In genomic region chr14:46788505-46788901, GRCm38 (mm10) we compare ENCODE assay signal across 8 mouse cellular contexts. TPM values are rescaled to one million over a fixed set of nuclear protein-coding genes. Genes with fewer than 3 reads are reported as not detected.
DNase-seq lines count a peak whose midpoint lies in the region; ATAC-seq and TF ChIP-seq lines count a peak whose summit lies in the region.

No protein-coding gene starts in this region.

- H3K9me3 ChIP-seq in forebrain, embryonic 12.5 days, result no peaks in the 10 kb centered on the region
- no peaks in the 10 kb centered on the region for H3K9me3 ChIP-seq in limb, embryonic 13.5 days

- peak overlapping the region; percentile 99; the same call in 1 of the 2 replicates for H3K4me3 ChIP-seq in forebrain, embryonic 12.5 days (replicated peaks)
- H3K4me3 ChIP-seq in limb, embryonic 13.5 days, result peak overlapping the region; percentile 90
- H3K4me3 ChIP-seq in small intestine, adult 2 months (ENCODE audit: low read depth, low read length), result peak overlapping the region; percentile 98; the same call in 1 of the 2 replicates

- H3K36me3 ChIP-seq in forebrain, embryonic 12.5 days (replicated peaks), result 0 out of 2 replicates have a peak, but pooled peaks cover 13% of the 10 kb centered on the region
- H3K36me3 ChIP-seq in limb, embryonic 13.5 days, result peaks cover under 1% of the 10 kb centered on the region; the same call in 1 of the 2 replicates
- peaks cover 2% of the 10 kb centered on the region for H3K36me3 ChIP-seq in small intestine, adult 2 months (ENCODE audit: control insufficient read depth, insufficient read depth, low read length)

- WGBS in forebrain, embryonic 12.5 days, result 25% methylated on average over 8 of the region's 8 CpGs
- 30% methylated on average over 8 of the region's 8 CpGs for WGBS in limb, embryonic 13.5 days
- 7% methylated on average over 8 of the region's 8 CpGs for WGBS in small intestine, adult 2 months

- no peak for TF ChIP-seq CTCF in small intestine, adult 2 months (IDR thresholded peaks at IDR 0.05; ENCODE audit: extremely low read depth, insufficient read length, insufficient replicate concordance, low read depth, low read length)

- H3K9ac ChIP-seq in forebrain, embryonic 12.5 days, result no peak overlapping the region
- H3K9ac ChIP-seq in limb, embryonic 13.5 days, result 0 out of 2 replicates have a peak overlapping the region, but pooled peaks have one; percentile 95

- peak overlapping the region; percentile 70 for H3K4me2 ChIP-seq in forebrain, embryonic 12.5 days
- H3K4me2 ChIP-seq in limb, embryonic 13.5 days (replicated peaks), result peak overlapping the region; percentile 82

- H3K27ac ChIP-seq in forebrain, embryonic 12.5 days, result peak overlapping the region; percentile 54; the same call in 1 of the 2 replicates
- no peak overlapping the region for H3K27ac ChIP-seq in limb, embryonic 13.5 days
- peak overlapping the region; percentile 85 for H3K27ac ChIP-seq in small intestine, adult 2 months (ENCODE audit: insufficient read depth, low read depth, low read length)

- TF ChIP-seq POLR2A in small intestine, adult 2 months (IDR thresholded peaks at IDR 0.05; ENCODE audit: low read depth, low read length), result no peak

- peaks cover 16% of the 10 kb centered on the region for H3K4me1 ChIP-seq in forebrain, embryonic 12.5 days
- H3K4me1 ChIP-seq in limb, embryonic 13.5 days, result peaks cover 31% of the 10 kb centered on the region
- H3K4me1 ChIP-seq in small intestine, adult 2 months (ENCODE audit: control insufficient read depth, insufficient read depth, insufficient read length, low read length), result peaks cover 15% of the 10 kb centered on the region; the same call in 1 of the 2 replicates

- no peaks in the 10 kb centered on the region for H3K27me3 ChIP-seq in forebrain, embryonic 12.5 days
- H3K27me3 ChIP-seq in limb, embryonic 13.5 days, result no peaks in the 10 kb centered on the region
- no peaks in the 10 kb centered on the region for H3K27me3 ChIP-seq in small intestine, adult 2 months (ENCODE audit: control insufficient read depth, insufficient read depth, low read length)

- DNase-seq in frontal cortex, postnatal 36 days (ENCODE audit: low spot score in 2 of 2), result peak; percentile 10 to 12
- no peak for DNase-seq in frontal cortex, adult 2 months (ENCODE audit: extremely low spot score in 1 of 2, low spot score in 1 of 2)
- no peak for DNase-seq in embryo, embryonic 11 days
- DNase-seq in retina, embryonic 14.5 days (ENCODE audit: low spot score), result no peak

- ATAC-seq in CD4-positive, CD25-positive, alpha-beta regulatory T cell, adult 4 months, result peak; percentile 3
- no peak for ATAC-seq in forebrain, embryonic 12.5 days (ENCODE audit: low FRiP score)
- ATAC-seq in limb, embryonic 13.5 days (ENCODE audit: low FRiP score, low read depth), result no peak

RNA-seq across cellular contexts. Expression of gene Cnih1, which starts 0.3 kb away (rescaled TPM):
- polyA plus RNA-seq in frontal cortex, adult 2 months (2012; rRNA removed), result 105 and 117 TPM in 2 replicates
- 10 to 100 TPM; 63.4 to 68.6 TPM for polyA plus RNA-seq in CD4-positive, CD25-positive, alpha-beta regulatory T cell, adult 4 months (2017; shearing (Covaris generic))
- polyA plus RNA-seq in forebrain, embryonic 12.5 days (2016; fragmentation: Nextera tagmentation; extraction: Ambion mirVana), result 176 and 181 TPM in 2 replicates
- 200 and 201 TPM in 2 replicates for polyA plus RNA-seq in limb, embryonic 13.5 days (2015; fragmentation: Nextera tagmentation; extraction: Ambion mirVana)
- 47.5 and 50.6 TPM in 2 replicates for polyA plus RNA-seq in small intestine, adult 2 months (2012; rRNA removed)

RNA-seq across cellular contexts. Expression of gene Cdkn3, which starts 28.2 kb away (rescaled TPM):
- 0.70 and 0.97 TPM in 2 replicates for polyA plus RNA-seq in frontal cortex, adult 2 months (2012; rRNA removed)
- polyA plus RNA-seq in CD4-positive, CD25-positive, alpha-beta regulatory T cell, adult 4 months (2017; shearing (Covaris generic)), result 10 to 100 TPM in 1 of 2 experiments, 1 to 10 TPM in 1; 6.0 to 11.7 TPM
- polyA plus RNA-seq in forebrain, embryonic 12.5 days (2016; fragmentation: Nextera tagmentation; extraction: Ambion mirVana), result 37.0 and 45.9 TPM in 2 replicates
- polyA plus RNA-seq in limb, embryonic 13.5 days (2015; fragmentation: Nextera tagmentation; extraction: Ambion mirVana), result 43.6 and 48.5 TPM in 2 replicates
- 0.65 and 3.3 TPM in 2 replicates for polyA plus RNA-seq in small intestine, adult 2 months (2012; rRNA removed)

RNA-seq across cellular contexts. Expression of gene Gmfb, which starts 33.5 kb away (rescaled TPM):
- polyA plus RNA-seq in frontal cortex, adult 2 months (2012; rRNA removed), result 85.8 and 90.7 TPM in 2 replicates
- 10 to 100 TPM; 94.7 to 96.2 TPM for polyA plus RNA-seq in CD4-positive, CD25-positive, alpha-beta regulatory T cell, adult 4 months (2017; shearing (Covaris generic))
- polyA plus RNA-seq in forebrain, embryonic 12.5 days (2016; fragmentation: Nextera tagmentation; extraction: Ambion mirVana), result 107 and 110 TPM in 2 replicates
- 76.4 and 82.7 TPM in 2 replicates for polyA plus RNA-seq in limb, embryonic 13.5 days (2015; fragmentation: Nextera tagmentation; extraction: Ambion mirVana)
- 1.1 and 1.9 TPM in 2 replicates for polyA plus RNA-seq in small intestine, adult 2 months (2012; rRNA removed)

RNA-seq across cellular contexts. Expression of gene Cgrrf1, which starts 43.4 kb away (rescaled TPM):
- polyA plus RNA-seq in frontal cortex, adult 2 months (2012; rRNA removed), result 33.4 and 38.2 TPM in 2 replicates
- 10 to 100 TPM in 1 of 2 experiments, 1 to 10 TPM in 1; 7.4 to 10.1 TPM for polyA plus RNA-seq in CD4-positive, CD25-positive, alpha-beta regulatory T cell, adult 4 months (2017; shearing (Covaris generic))
- polyA plus RNA-seq in forebrain, embryonic 12.5 days (2016; fragmentation: Nextera tagmentation; extraction: Ambion mirVana), result 26.4 and 28.6 TPM in 2 replicates
- polyA plus RNA-seq in limb, embryonic 13.5 days (2015; fragmentation: Nextera tagmentation; extraction: Ambion mirVana), result 25.1 and 30.2 TPM in 2 replicates
- 6.4 and 10.3 TPM in 2 replicates for polyA plus RNA-seq in small intestine, adult 2 months (2012; rRNA removed)

Comparison
In these comparisons a context has a peak if more than half of its experiments do, and no peak if none do; other contexts are left out.
1. DNase-seq: peak in frontal cortex, postnatal 36 days (2 of 2); none in frontal cortex, adult 2 months (0 of 2), embryo, embryonic 11 days (single experiment) and retina, embryonic 14.5 days (single experiment).
2. RNA of gene Gmfb, which starts 33.5 kb away (polyA plus RNA-seq): 107 to 110 TPM in forebrain, embryonic 12.5 days, 94.7 to 96.2 TPM in CD4-positive, CD25-positive, alpha-beta regulatory T cell, adult 4 months, 85.8 to 90.7 TPM in frontal cortex, adult 2 months and 76.4 to 82.7 TPM in limb, embryonic 13.5 days; 1.1 to 1.9 TPM in small intestine, adult 2 months; every median in the first group is over 10 times any median in the second.
3. Peak in every context shown above with its lines, with median percentiles within 50 percentile points of each other: H3K4me3 ChIP-seq.